9 mouse cellular contexts compared by ENCODE assay signal in the genomic region with DNA sequence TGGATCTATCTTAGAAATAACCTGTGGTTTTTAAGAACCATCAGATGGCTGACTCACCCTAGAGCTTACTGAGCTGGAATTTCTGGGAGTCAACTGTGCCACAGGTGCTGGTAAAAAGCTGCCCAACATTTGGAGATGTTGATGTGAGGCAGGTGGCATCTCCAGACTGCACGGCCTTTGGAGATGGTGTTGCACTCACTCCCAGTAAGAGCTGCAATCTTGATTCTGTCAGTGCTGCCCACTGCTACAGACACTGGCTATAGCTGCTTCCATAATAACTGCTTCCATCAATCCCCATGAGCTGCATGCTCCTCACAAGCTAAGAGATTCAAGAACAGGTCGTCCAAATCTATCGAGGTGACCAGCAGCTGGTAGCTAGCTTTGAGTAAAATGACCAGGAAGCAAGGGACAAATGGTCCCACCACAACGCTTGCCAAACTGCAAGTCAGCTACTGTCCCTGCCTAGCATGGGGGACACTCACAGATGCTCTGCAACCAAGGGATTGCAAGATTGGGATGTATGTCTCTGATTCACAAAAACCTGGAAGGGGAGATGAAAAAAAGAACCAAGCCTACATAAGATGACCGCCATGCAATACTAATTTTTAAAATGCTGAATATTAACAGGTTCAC. TPM values are rescaled to one million over a fixed set of nuclear protein-coding genes. Genes with fewer than 3 reads are reported as not detected.
DNase-seq lines count a peak whose midpoint lies in the region; ATAC-seq and TF ChIP-seq lines count a peak whose summit lies in the region.
"Had no signal": no experiment of that assay in that cellular context is flagged by ENCODE, and none has a peak within 500 bp of the region (broad histone marks: within the 10 kb centered on the region; RNA-seq: fewer than 3 reads in every experiment).

No protein-coding gene starts in this region.

- H3K4me2 ChIP-seq in kidney, postnatal 0 days (ENCODE audit: low read length) = peak overlapping the region; percentile 88; the same call in 1 of the 2 replicates
- peak overlapping the region; percentile 76 for H3K4me2 ChIP-seq in hindbrain, embryonic 16.5 days (ENCODE audit: low read length)
- peak overlapping the region; percentile 73 for H3K4me2 ChIP-seq in midbrain, postnatal 0 days (ENCODE audit: low read depth, low read length, poor library complexity, severe bottlenecking)

- no peak overlapping the region for H3K4me3 ChIP-seq in kidney, postnatal 0 days (replicated peaks; ENCODE audit: low read depth, low read length)
- H3K4me3 ChIP-seq in hindbrain, embryonic 16.5 days (ENCODE audit: low read length) = peak overlapping the region; percentile 69
- peak overlapping the region; percentile 59 for H3K4me3 ChIP-seq in midbrain, postnatal 0 days (ENCODE audit: low read depth, low read length)

- H3K36me3 ChIP-seq in kidney, postnatal 0 days (ENCODE audit: insufficient read depth, low read length) = 0 out of 2 replicates have a peak, but pooled peaks cover 4% of the 10 kb centered on the region
- peaks cover 21% of the 10 kb centered on the region for H3K36me3 ChIP-seq in hindbrain, embryonic 16.5 days (ENCODE audit: control insufficient read depth, insufficient read depth, low read length)
- H3K36me3 ChIP-seq in midbrain, postnatal 0 days (ENCODE audit: insufficient read depth, low read length) = peaks cover 13% of the 10 kb centered on the region; the same call in 1 of the 2 replicates

- H3K4me1 ChIP-seq in kidney, postnatal 0 days (replicated peaks; ENCODE audit: insufficient read depth, low read length) = no peaks in the 10 kb centered on the region
- peaks cover 16% of the 10 kb centered on the region for H3K4me1 ChIP-seq in hindbrain, embryonic 16.5 days (ENCODE audit: control insufficient read depth, insufficient read depth, low read depth, low read length)
- H3K4me1 ChIP-seq in midbrain, postnatal 0 days (ENCODE audit: insufficient read depth, low read length) = no peaks in the 10 kb centered on the region

- WGBS in kidney, postnatal 0 days = 58% methylated on average over 5 of the region's 5 CpGs
- WGBS in hindbrain, embryonic 16.5 days = 77% methylated on average over 5 of the region's 5 CpGs
- WGBS in midbrain, postnatal 0 days = 88% methylated on average over 5 of the region's 5 CpGs

- no peak for DNase-seq in kidney, postnatal 0 days (ENCODE audit: low spot score)
- DNase-seq in kidney, adult 9 months = no peak
- peak; percentile 9 to 23 for DNase-seq in cerebellum, postnatal 25 days
- DNase-seq in midbrain, postnatal 0 days (ENCODE audit: low spot score) = no peak
- DNase-seq in adrenal gland, postnatal 25 days = no peak
- no peak for DNase-seq in embryo, embryonic 11 days
- DNase-seq in left cerebral cortex, adult 11 months (ENCODE audit: low spot score) = no peak
- DNase-seq: lung, adult 18-20 months had no signal

- H3K27ac ChIP-seq in kidney, postnatal 0 days = no peak overlapping the region
- H3K27ac ChIP-seq in hindbrain, embryonic 16.5 days (ENCODE audit: low read depth, low read length) = no peak overlapping the region
- H3K27ac ChIP-seq in midbrain, postnatal 0 days (ENCODE audit: low read depth, low read length) = peak overlapping the region; percentile 86; the same call in 1 of the 2 replicates

- no peak for ATAC-seq in kidney, postnatal 0 days (replicated peaks; ENCODE audit: low FRiP score, low read depth)
- no peak for ATAC-seq in hindbrain, embryonic 16.5 days
- no peak for ATAC-seq in midbrain, postnatal 0 days (ENCODE audit: low FRiP score)

- no peak for TF ChIP-seq CTCF in kidney, postnatal 0 days (IDR thresholded peaks at IDR 0.05; ENCODE audit: low read depth)
- no peak for TF ChIP-seq CTCF in midbrain, postnatal 0 days (IDR thresholded peaks at IDR 0.05)

- no peaks in the 10 kb centered on the region for H3K27me3 ChIP-seq in kidney, postnatal 0 days (ENCODE audit: insufficient read depth, low read length)
- H3K27me3 ChIP-seq in hindbrain, embryonic 16.5 days (replicated peaks; ENCODE audit: control insufficient read depth, insufficient read depth, low read length) = no peaks in the 10 kb centered on the region
- no peaks in the 10 kb centered on the region for H3K27me3 ChIP-seq in midbrain, postnatal 0 days (ENCODE audit: insufficient read depth, low read length)

- no peak overlapping the region for H3K9ac ChIP-seq in kidney, postnatal 0 days (ENCODE audit: low read depth, low read length)
- H3K9ac ChIP-seq in hindbrain, embryonic 16.5 days (ENCODE audit: low read depth, low read length) = peak overlapping the region; percentile 72; the same call in 1 of the 2 replicates
- H3K9ac ChIP-seq in midbrain, postnatal 0 days (replicated peaks; ENCODE audit: low read length, poor library complexity, severe bottlenecking) = peak overlapping the region; percentile 76; the same call in 1 of the 2 replicates

- no peaks in the 10 kb centered on the region for H3K9me3 ChIP-seq in kidney, postnatal 0 days (replicated peaks; ENCODE audit: low read length)
- H3K9me3 ChIP-seq in hindbrain, embryonic 16.5 days (ENCODE audit: control insufficient read depth, low read length) = no peaks in the 10 kb centered on the region
- H3K9me3 ChIP-seq in midbrain, postnatal 0 days (ENCODE audit: low read length) = no peaks in the 10 kb centered on the region

RNA-seq across cellular contexts. Expression of a gene that starts 1.3 kb away (rescaled TPM):
- 25.2 and 25.6 TPM in 2 replicates for polyA plus RNA-seq in kidney, postnatal 0 days (2015; fragmentation: Nextera tagmentation; extraction: Ambion mirVana)
- 10.4 and 13.3 TPM in 2 replicates for polyA plus RNA-seq in hindbrain, embryonic 16.5 days (2015; fragmentation: Nextera tagmentation; extraction: Ambion mirVana)
- 6.0 and 8.5 TPM in 2 replicates for total RNA-seq in midbrain, postnatal 0 days (2014; rRNA removed)
- polyA plus RNA-seq in midbrain, postnatal 0 days (2015; fragmentation: Nextera tagmentation; extraction: Ambion mirVana) = 7.3 TPM in 2 replicates
- 11.1 and 11.3 TPM in 2 replicates for total RNA-seq in adrenal gland, postnatal 25 days (2021)

RNA-seq across cellular contexts. Expression of a gene that starts 4.8 kb away (rescaled TPM):
- 1.0 and 1.5 TPM in 2 replicates for polyA plus RNA-seq in kidney, postnatal 0 days (2015; fragmentation: Nextera tagmentation; extraction: Ambion mirVana)
- polyA plus RNA-seq in hindbrain, embryonic 16.5 days (2015; fragmentation: Nextera tagmentation; extraction: Ambion mirVana) = 3.4 and 4.6 TPM in 2 replicates
- 1.5 TPM in 1 of 2 replicates, not detected in the other for total RNA-seq in midbrain, postnatal 0 days (2014; rRNA removed)
- 10.5 and 12.3 TPM in 2 replicates for polyA plus RNA-seq in midbrain, postnatal 0 days (2015; fragmentation: Nextera tagmentation; extraction: Ambion mirVana)
- not detected in 2 replicates for total RNA-seq in adrenal gland, postnatal 25 days (2021)

RNA-seq across cellular contexts. Expression of a gene that starts 47.2 kb away (rescaled TPM):
- 34.9 and 40.1 TPM in 2 replicates for polyA plus RNA-seq in kidney, postnatal 0 days (2015; fragmentation: Nextera tagmentation; extraction: Ambion mirVana)
- 108 and 112 TPM in 2 replicates for polyA plus RNA-seq in hindbrain, embryonic 16.5 days (2015; fragmentation: Nextera tagmentation; extraction: Ambion mirVana)
- total RNA-seq in midbrain, postnatal 0 days (2014; rRNA removed) = 79.9 and 90.9 TPM in 2 replicates
- 107 and 108 TPM in 2 replicates for polyA plus RNA-seq in midbrain, postnatal 0 days (2015; fragmentation: Nextera tagmentation; extraction: Ambion mirVana)
- 71.5 and 103 TPM in 2 replicates for total RNA-seq in adrenal gland, postnatal 25 days (2021)

Comparison
In these comparisons a context has a peak if more than half of its experiments do, and no peak if none do; other contexts are left out.
1. DNase-seq: peak in cerebellum, postnatal 25 days (2 of 2); none in kidney, postnatal 0 days (single experiment), kidney, adult 9 months (single experiment), midbrain, postnatal 0 days (single experiment), adrenal gland, postnatal 25 days (single experiment), embryo, embryonic 11 days (single experiment) and left cerebral cortex, adult 11 months (single experiment).
2. Peak in every context shown above with its lines, with median percentiles within 50 percentile points of each other: H3K4me2 ChIP-seq.